Mouse (Mus musculus) small intestine, adult 2 months (tissue): Measurements from ENCODE around the gene Cmpk1. TPM values are rescaled to one million over a fixed set of nuclear protein-coding genes. Genes with fewer than 3 reads are reported as not detected.

Source experiments
- H3K27ac ChIP-seq: fragments of 200-500 bp; 2 replicates; pipeline ENCODE4 v1.5.1; 2012; ENCODE audit warnings: low read depth, low read length, control low read depth, inconsistent platforms; ENCODE audit not compliant: insufficient read depth
- H3K27me3 ChIP-seq: fragments of 200-500 bp; 2 replicates; pipeline ENCODE4 v1.6.1; 2012; ENCODE audit warnings: mild to moderate bottlenecking, moderate library complexity, low read length, inconsistent platforms; ENCODE audit not compliant: control insufficient read depth, insufficient read depth
- H3K36me3 ChIP-seq: fragments of 200-500 bp; 2 replicates; pipeline ENCODE4 v1.6.1; 2012; ENCODE audit warnings: mild to moderate bottlenecking, low read length, control low read depth, inconsistent platforms; ENCODE audit not compliant: control insufficient read depth, insufficient read depth
- H3K4me1 ChIP-seq: fragments of 200-500 bp; 2 replicates; pipeline ENCODE4 v1.6.1; 2012; ENCODE audit warnings: low read length, inconsistent platforms, mixed read lengths; ENCODE audit not compliant: control insufficient read depth, insufficient read depth, insufficient read length
- H3K4me3 ChIP-seq: fragments of 200-500 bp; 2 replicates; pipeline ENCODE4 v1.5.1; 2012; ENCODE audit warnings: low read depth, mild to moderate bottlenecking, control low read depth, inconsistent platforms, low read length, moderate library complexity
- CTCF ChIP-seq: fragments of 200-500 bp; IDR thresholded peaks from 2 replicates; pipeline ENCODE4 v1.5.1; 2012; ENCODE audit warnings: low read depth, mild to moderate bottlenecking, control low read depth, inconsistent platforms, low read length, moderate library complexity, mixed read lengths; ENCODE audit not compliant: insufficient replicate concordance, insufficient read length; ENCODE audit errors: extremely low read depth
- POLR2A ChIP-seq: fragments of 200-500 bp; IDR thresholded peaks from 2 replicates; pipeline ENCODE4 v1.6.1; 2012; ENCODE audit warnings: low read depth, mild to moderate bottlenecking, control low read depth, inconsistent platforms, low read length, moderate library complexity
- WGBS: fragments of 180-500 bp; shearing (Covaris S2); methylation state at CpG from one replicate; pipeline ENCODE4 v1.1.7; 2018; 5-methylcytosine and 5-hydroxymethylcytosine counted together
- polyA plus RNA-seq: library from polyadenylated mRNA; depleted of rRNA; stranded (reverse); fragments of >200 nt; gene quantifications from 2 replicates; pipeline ENCODE4 v1.2.3, GENCODE M21; 2012

The Cmpk1 gene
- polyA plus RNA-seq, 1 experiment = 43.1 TPM

GRCm38 (mm10) chr4:114932747-114933146, 54.3 kb downstream of the Cmpk1 start:
- WGBS = 86% methylated on average over 4 of the region's 4 CpGs
- no peaks in the 10 kb centered on the region for H3K4me1 ChIP-seq
- no peaks in the 10 kb centered on the region for H3K36me3 ChIP-seq
- peaks cover 3% of the 10 kb centered on the region; the same call in 1 of the 2 replicates for H3K27me3 ChIP-seq
- H3K27ac ChIP-seq = no peak overlapping the region
- no peak for TF ChIP-seq POLR2A
- no peak for TF ChIP-seq CTCF
- no peak overlapping the region for H3K4me3 ChIP-seq

- Histone ChIP-seq H3K36me3 (no peaks in the 10 kb centered on the region), H3K27ac (no peak overlapping the region), H3K4me1 (peaks cover 5% of the 10 kb centered on the region), H3K27me3 (peaks cover 30% of the 10 kb centered on the region), H3K4me3 (no peak overlapping the region)
- TF ChIP-seq CTCF (no peak), POLR2A (no peak)
- 68% methylated on average over 15 of the region's 15 CpGs for WGBS
Measured at GRCm38 (mm10) chr4:114929155-114929554, 57.9 kb downstream of the Cmpk1 start.

- peak within 1 kb of the TSS; percentile 38 for H3K4me3 ChIP-seq
- peaks cover 5% of the 10 kb centered on the region for H3K4me1 ChIP-seq
- TF ChIP-seq POLR2A (no peak), CTCF (no peak)
- no peak within 1 kb of the TSS for H3K27ac ChIP-seq
- H3K36me3 ChIP-seq = no peaks in the 10 kb centered on the region
- WGBS = 5% methylated on average over 25 of the region's 25 CpGs
- H3K27me3 ChIP-seq = peaks cover 41% of the 10 kb centered on the region
Measured at GRCm38 (mm10) chr4:114925917-114926312, 61.1 kb downstream of the Cmpk1 start, which contains the start of gene Foxe3. Foxe3 (minus strand) TSS chr4:114926013.

GRCm38 (mm10) chr4:114924971-114925916, 61.8 kb downstream of the Cmpk1 start:
- H3K36me3 ChIP-seq = no peaks in the 10 kb centered on the region
- H3K27me3 ChIP-seq = peaks cover 41% of the 10 kb centered on the region
- H3K4me3 ChIP-seq = peak overlapping the region; percentile 38
- peaks cover 5% of the 10 kb centered on the region for H3K4me1 ChIP-seq
- no peak for TF ChIP-seq POLR2A
- no peak for TF ChIP-seq CTCF
- 2% methylated on average over 125 of the region's 125 CpGs for WGBS
- H3K27ac ChIP-seq = no peak overlapping the region

- 52% methylated on average over 2 of the region's 2 CpGs for WGBS
- no peak overlapping the region for H3K27ac ChIP-seq
- H3K4me1 ChIP-seq = no peaks in the 10 kb centered on the region
- no peak overlapping the region for H3K4me3 ChIP-seq
- no peaks in the 10 kb centered on the region for H3K36me3 ChIP-seq
- TF ChIP-seq CTCF (no peak), POLR2A (no peak)
- peaks cover 24% of the 10 kb centered on the region for H3K27me3 ChIP-seq
Measured at GRCm38 (mm10) chr4:114917091-114917490, 70.0 kb downstream of the Cmpk1 start.

- no peaks in the 10 kb centered on the region for H3K4me1 ChIP-seq
- peaks cover 31% of the 10 kb centered on the region for H3K27me3 ChIP-seq
- no peak overlapping the region for H3K27ac ChIP-seq
- TF ChIP-seq CTCF (no peak), POLR2A (no peak)
- no peaks in the 10 kb centered on the region for H3K36me3 ChIP-seq
- 77% methylated on average over 4 of the region's 4 CpGs for WGBS
- no peak overlapping the region for H3K4me3 ChIP-seq
Measured at GRCm38 (mm10) chr4:114916056-114916455, 71.0 kb downstream of the Cmpk1 start.

GRCm38 (mm10) chr4:114913594-114913962, 73.5 kb downstream of the Cmpk1 start:
- peaks cover under 1% of the 10 kb centered on the region; the same call in 1 of the 2 replicates for H3K4me1 ChIP-seq
- no peak for TF ChIP-seq POLR2A
- TF ChIP-seq CTCF = peak; percentile 39; the same call in 1 of the 2 replicates
- no peak overlapping the region for H3K4me3 ChIP-seq
- no peak overlapping the region for H3K27ac ChIP-seq
- H3K36me3 ChIP-seq = no peaks in the 10 kb centered on the region
- peaks cover 40% of the 10 kb centered on the region for H3K27me3 ChIP-seq
- WGBS = 18% methylated on average over 13 of the region's 13 CpGs
